Mouse (Mus musculus) inflammation-experienced regulatory T-cells, adult 6 months (primary cell): ENCODE measurements around the gene 1810013L24Rik. TPM values are rescaled to one million over a fixed set of nuclear protein-coding genes. Genes with fewer than 3 reads are reported as not detected.

Experiments used
- polyA plus RNA-seq, 3 experiments: library from polyadenylated mRNA; unstranded; fragments of 100-300 nt; shearing (Covaris generic); gene quantifications; one replicate each; pipeline ENCODE4 v1.2.1; 2017

The 1810013L24Rik gene
- polyA plus RNA-seq, 3 experiments from 2014 or later = 17.9 to 21.0 (median 20.3) TPM

Other genes starting within 250 kb of the 1810013L24Rik start
- 100 to 1,000 TPM in 1 of 3 experiments, 10 to 100 TPM in 2; 89.9 to 115 (median 99.3) TPM for gene Pmm2, start 192.4 kb upstream of the 1810013L24Rik start, polyA plus RNA-seq
- 10 to 100 TPM in 2 of 3 experiments, 1 to 10 TPM in 1; 8.0 to 12.6 (median 12.5) TPM for gene Tmem186, start 192.4 kb upstream of the 1810013L24Rik start, polyA plus RNA-seq
- 10 to 100 TPM; 14.0 to 53.9 (median 14.9) TPM for gene Carhsp1, start 157.9 kb upstream of the 1810013L24Rik start, polyA plus RNA-seq
- not detected for gene Gm5767, start 149.3 kb upstream of the 1810013L24Rik start, polyA plus RNA-seq
- 10 to 100 TPM; 27.3 to 48.2 (median 47.7) TPM for gene Usp7, start 37.8 kb upstream of the 1810013L24Rik start, polyA plus RNA-seq